Mouse (Mus musculus) kidney, postnatal 10 days (tissue): ENCODE results near the gene Dmgdh.

Source experiments
- DNase-seq: peaks from one replicate; pipeline ENCODE4 v3.0.0; 2021; ENCODE audit warnings: mixed read lengths

Gene Dmgdh

GRCm38 (mm10) chr13:93773704-93774315 lies 99.6 kb downstream of the Dmgdh start:
- DNase-seq: no peak

DNA sequence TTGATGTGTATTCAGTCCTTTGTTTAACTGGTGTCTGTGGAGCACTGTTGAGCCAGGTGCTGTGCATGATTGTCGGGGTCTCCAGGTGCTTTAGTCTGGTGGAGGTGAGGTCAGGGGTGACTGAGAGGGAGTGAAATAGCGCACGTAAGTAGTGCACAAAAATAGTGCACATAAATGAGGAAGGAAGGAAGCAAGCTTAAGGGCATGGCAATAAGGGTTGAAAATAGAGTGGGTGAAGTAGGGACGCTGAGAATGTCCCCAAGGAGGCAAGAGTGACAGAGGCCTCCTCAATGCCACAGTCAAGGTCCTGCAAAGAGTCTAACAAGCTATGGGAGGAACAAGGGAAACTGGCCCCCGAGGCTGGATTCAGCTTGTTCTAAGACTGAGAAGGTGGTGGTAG lies 108.6 kb downstream of the Dmgdh start:
- DNase-seq: no peak

DNA sequence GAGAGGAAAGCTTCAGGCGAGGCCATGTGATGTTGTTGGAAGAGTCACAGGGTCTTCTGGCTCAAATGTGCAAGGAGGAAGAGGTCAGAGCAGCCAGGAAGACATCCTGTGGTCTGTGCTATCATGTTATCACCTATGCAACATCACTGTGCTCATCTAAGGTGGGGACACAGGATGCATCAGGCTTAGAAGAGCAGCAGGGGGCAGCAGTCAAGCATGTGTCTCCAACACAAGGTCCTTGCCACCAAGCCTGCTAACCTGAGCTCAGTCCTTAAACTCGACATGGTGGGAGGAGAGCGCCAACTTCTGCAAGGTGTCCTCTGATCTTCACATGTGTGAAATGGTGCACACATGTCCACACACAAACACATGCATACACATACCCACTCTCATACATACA lies 111.1 kb downstream of the Dmgdh start:
- peak; percentile 22 for DNase-seq

DNA sequence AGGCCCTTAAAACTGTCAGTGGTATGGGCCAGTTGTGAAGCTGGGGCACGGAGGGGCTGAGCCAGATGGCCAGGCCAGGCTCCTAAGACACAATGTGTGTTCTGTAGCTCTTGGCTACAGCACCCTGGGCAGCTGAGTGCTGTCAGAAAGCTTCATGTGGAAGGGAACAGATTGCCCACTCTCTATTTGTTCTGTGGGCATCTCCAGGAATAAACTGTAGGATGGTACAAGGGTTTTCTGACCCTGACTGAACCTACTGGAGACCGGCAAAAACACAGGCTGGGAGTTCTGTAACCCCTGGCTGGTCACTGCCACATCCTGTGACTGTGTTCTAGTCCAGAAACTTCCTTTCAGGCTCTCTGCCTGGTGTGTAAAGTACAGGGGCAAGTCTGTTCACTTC lies 111.8 kb downstream of the Dmgdh start:
- peak; percentile 15 for DNase-seq

GRCm38 (mm10) chr13:93787647-93788046 lies 113.4 kb downstream of the Dmgdh start:
- DNase-seq: peak; percentile 45

- peak; percentile 67 for DNase-seq
Measured at GRCm38 (mm10) chr13:93792945-93793642, 118.9 kb downstream of the Dmgdh start.

DNA sequence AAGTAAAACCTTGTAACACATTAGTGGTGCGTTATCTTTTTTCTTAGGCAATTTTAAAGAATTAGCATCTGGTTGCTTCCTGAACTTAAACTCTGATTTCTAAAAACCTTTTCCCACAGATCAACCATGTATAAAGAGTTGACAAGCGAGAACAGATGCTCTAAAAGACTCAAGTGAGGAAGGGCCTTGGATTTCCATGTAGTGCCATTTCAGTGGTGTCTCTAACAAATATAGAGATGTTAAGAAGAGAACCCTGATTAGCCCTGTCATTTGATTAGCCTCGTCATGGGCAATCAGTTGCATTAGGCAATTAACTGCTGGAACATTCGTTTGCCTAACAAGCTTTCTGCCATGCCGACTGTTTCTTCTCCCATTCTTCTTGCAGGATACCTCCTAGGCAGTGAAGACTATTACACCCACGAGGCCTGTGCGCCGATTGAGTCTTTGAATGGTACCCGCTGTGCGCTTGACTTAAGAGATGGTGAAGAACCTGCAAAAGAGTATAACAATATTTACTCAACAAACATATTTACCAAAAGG lies 119.5 kb downstream of the Dmgdh start:
- DNase-seq: no peak

- no peak for DNase-seq
Measured at GRCm38 (mm10) chr13:93797011-93797600, 122.9 kb downstream of the Dmgdh start.
